Mouse (Mus musculus) liver, adult 2 months (tissue): ENCODE measurements around the gene Cpeb2.

Source experiments
- CTCF ChIP-seq: fragments of 200-500 bp; IDR thresholded peaks from 2 replicates; pipeline ENCODE4 v1.5.1; 2011; ENCODE audit warnings: low read depth, low read length, control low read depth
- POLR2A ChIP-seq: fragments of 200-500 bp; IDR thresholded peaks from 2 replicates; pipeline ENCODE4 v1.6.1; 2011; ENCODE audit warnings: low read length, control low read depth; ENCODE audit not compliant: insufficient read depth; ENCODE audit errors: extremely low read depth

DNA sequence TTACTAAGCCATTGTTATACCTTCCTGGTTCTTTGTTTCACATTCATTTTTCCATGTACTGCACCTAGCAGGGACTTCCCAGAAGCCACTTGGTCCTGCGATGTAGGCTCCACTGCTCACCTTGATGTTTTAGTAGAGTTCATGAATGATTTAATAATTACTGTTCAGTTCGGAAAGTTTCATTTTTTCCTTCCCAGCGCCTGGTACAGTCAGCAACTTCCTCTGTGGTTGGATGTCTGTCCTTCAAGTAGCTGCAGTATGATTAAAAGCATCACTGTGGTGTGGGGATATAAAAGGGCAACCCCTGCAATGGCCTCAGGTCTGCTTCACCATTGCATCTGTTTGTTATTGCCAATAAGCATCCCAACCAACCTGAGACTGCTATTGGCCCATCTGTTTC, 72.5 kb downstream of the Cpeb2 start:
- TF ChIP-seq CTCF (no peak), POLR2A (no peak)
